35 mouse cellular contexts compared by ENCODE assay signal in the genomic region with DNA sequence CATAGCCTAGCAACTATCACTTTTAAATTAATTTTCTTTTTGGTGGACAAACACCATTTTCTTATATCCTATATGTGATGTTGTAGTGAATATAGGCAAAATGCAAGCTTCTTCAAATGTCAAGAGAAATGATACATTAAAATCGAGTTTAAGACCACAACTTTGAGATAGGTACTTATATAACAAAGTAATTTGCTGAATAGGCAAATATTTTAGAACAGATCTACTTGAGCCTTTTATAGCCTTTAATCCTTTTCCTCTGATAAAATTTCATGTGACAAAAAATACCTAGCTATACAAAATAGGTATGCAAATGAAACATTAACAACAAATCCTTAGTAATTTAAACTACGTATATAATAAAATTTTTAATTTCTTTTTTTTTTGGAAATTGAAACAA.
"Had no signal": no experiment of that assay in that cellular context is flagged by ENCODE, and none has a peak within 500 bp of the region (broad histone marks: within the 10 kb centered on the region; RNA-seq: fewer than 3 reads in every experiment).

No protein-coding gene starts in this region.

- ATAC-seq: hindbrain, embryonic 16.5 days; hindbrain, postnatal 0 days; inflammation-experienced regulatory T-cells, adult 6 months; intestine, embryonic 15.5 days; intestine, embryonic 16.5 days; intestine, postnatal 0 days had no signal

- H3K4me2 ChIP-seq: heart, embryonic 11.5 days; heart, embryonic 12.5 days; heart, embryonic 13.5 days; heart, embryonic 15.5 days; hindbrain, embryonic 12.5 days; hindbrain, embryonic 13.5 days; hindbrain, embryonic 14.5 days; hindbrain, embryonic 15.5 days; intestine, embryonic 15.5 days; kidney, embryonic 15.5 days had no signal

- H3K27ac ChIP-seq: heart, embryonic 13.5 days; heart, embryonic 15.5 days; hindbrain, embryonic 10.5 days; hindbrain, embryonic 12.5 days; hindbrain, embryonic 13.5 days; hindbrain, embryonic 14.5 days; hindbrain, embryonic 15.5 days; hindbrain, postnatal 0 days; intestine, embryonic 15.5 days; kidney, embryonic 15.5 days; kidney, postnatal 0 days; layer of hippocampus, adult 2 months; left cerebral cortex, adult 2 months had no signal

- H3K9ac ChIP-seq: heart, embryonic 12.5 days; heart, embryonic 13.5 days; heart, embryonic 15.5 days; hindbrain, embryonic 12.5 days; hindbrain, embryonic 13.5 days; hindbrain, embryonic 14.5 days; hindbrain, embryonic 15.5 days; intestine, embryonic 15.5 days; kidney, embryonic 15.5 days had no signal

- H3K9me3 ChIP-seq: heart, embryonic 12.5 days; heart, embryonic 13.5 days; heart, embryonic 15.5 days; hindbrain, embryonic 10.5 days; hindbrain, embryonic 12.5 days; hindbrain, embryonic 13.5 days; hindbrain, embryonic 15.5 days; intestine, embryonic 15.5 days; kidney, embryonic 15.5 days had no signal

- DNase-seq: heart, postnatal 10 days; heart, postnatal 14 days; heart, postnatal 36 days; heart, postnatal 4 days; kidney, adult 11 months; kidney, adult 18-20 months; kidney, adult 2 months; kidney, adult 8-10 months; kidney, adult 9 months; kidney, postnatal 10 days; kidney, postnatal 14 days; kidney, postnatal 25 days; kidney, postnatal 36 days; kidney, postnatal 4 days; layer of hippocampus, adult 9-11 months; layer of hippocampus, postnatal 36 days had no signal

- H3K4me3 ChIP-seq: heart, embryonic 12.5 days; heart, embryonic 13.5 days; heart, embryonic 15.5 days; hindbrain, embryonic 10.5 days; hindbrain, embryonic 12.5 days; hindbrain, embryonic 13.5 days; hindbrain, embryonic 15.5 days; intestine, embryonic 15.5 days; kidney, embryonic 15.5 days; layer of hippocampus, adult 2 months; left cerebral cortex, adult 2 months had no signal

- H3K4me1 ChIP-seq: heart, embryonic 12.5 days; heart, embryonic 13.5 days; heart, embryonic 15.5 days; hindbrain, embryonic 12.5 days; hindbrain, embryonic 13.5 days; hindbrain, embryonic 15.5 days; intestine, embryonic 15.5 days; kidney, embryonic 15.5 days had no signal

- H3K27me3 ChIP-seq: heart, embryonic 12.5 days; heart, embryonic 13.5 days; heart, embryonic 15.5 days; hindbrain, embryonic 12.5 days; hindbrain, embryonic 13.5 days; hindbrain, embryonic 15.5 days; intestine, embryonic 15.5 days; kidney, embryonic 15.5 days had no signal

- H3K36me3 ChIP-seq: heart, embryonic 12.5 days; heart, embryonic 13.5 days; heart, embryonic 15.5 days; hindbrain, embryonic 10.5 days; hindbrain, embryonic 12.5 days; hindbrain, embryonic 13.5 days; hindbrain, embryonic 15.5 days; intestine, embryonic 15.5 days; kidney, embryonic 15.5 days had no signal
